Mouse (Mus musculus): ENCODE results near the gene Med31.

Gene Med31

DNA sequence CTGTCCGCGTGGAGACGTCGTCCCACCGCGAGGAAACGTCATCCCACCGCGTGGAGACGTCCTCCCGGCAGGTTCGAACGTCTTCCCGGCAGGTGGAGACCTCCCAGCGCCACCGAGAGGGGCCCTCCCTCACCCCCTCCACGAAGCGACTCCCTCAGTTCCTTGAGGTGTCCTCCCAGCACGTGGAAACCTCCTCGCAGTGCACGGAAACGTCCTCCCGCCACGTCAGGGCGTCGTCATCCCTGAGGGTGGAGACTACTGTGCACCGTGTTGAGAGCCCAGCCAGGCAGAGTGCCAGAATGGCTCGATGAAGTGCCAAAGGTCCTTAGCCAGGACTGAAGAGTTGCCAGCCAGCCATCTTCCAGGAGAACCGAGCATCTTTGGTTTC, at the start of gene Med31:
Gene Med31, minus strand, starts transcription at position 183 of the 388 bp plus-strand sequence.
- peak; percentile 92 to 94 for DNase-seq

DNA sequence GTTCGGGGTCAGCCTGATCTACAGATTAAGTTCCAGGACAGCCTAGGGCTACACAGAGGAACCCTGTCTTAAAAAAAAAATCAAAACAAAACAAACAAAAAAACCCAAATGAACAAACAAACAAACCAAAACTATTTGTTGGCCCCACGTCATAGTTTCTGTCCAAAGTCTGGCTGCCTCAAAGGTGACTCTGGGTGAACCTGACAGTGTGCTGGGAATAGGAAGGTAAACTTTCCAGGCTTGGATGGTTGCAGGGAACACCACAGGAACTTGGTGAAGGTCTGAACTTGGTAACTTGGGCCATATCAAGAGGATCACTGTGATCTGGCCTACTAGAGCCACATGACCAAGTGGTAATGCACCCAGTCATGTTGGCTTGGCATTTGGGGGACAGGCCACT, 41.0 kb upstream of the Med31 start:
- no peak for DNase-seq

DNA sequence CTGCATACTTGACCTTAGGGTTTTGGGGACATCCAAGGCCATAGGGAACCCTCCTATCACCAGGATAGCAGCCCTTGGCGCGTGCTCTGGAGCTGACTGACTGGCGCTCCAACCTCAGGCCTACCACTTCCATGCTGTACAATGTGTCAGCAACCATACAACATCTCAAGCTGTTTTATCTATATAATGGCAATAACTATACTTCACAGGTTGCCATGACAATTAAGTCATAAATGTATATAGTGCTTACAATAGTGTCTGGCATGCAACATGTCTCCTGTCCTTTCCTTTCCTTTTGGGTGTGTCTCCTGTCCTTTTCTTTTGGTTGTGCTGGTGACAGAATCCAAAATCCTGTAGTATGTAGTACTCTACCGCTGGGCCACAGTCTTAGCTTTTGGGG, 40.2 kb upstream of the Med31 start:
- DNase-seq: no peak

DNA sequence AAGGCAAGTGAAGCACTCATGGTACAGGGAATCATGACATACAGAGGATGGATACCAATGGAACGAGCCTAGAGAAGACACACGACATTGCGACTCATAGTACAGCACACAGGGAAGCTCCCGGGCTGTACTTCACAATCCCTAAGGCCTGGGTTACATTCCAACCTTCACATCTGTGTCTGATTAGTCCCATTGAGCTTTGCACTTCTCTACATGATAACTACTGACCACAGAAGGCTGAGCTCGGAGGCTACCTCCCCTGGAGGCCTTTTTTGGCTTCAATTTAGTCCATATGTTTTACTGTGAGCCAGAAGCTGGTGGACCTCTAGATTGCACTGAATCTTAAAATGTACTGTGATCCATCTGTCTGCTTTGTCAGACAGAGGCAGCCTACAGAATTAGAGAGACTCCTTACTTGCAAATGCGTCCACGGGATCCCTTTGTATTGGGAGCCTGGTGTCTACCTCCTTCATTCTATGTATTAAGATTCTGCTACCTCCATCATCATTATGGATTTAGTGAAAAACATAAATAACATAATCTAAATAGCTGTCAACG, 29.9 kb upstream of the Med31 start:
- no peak for DNase-seq

DNA sequence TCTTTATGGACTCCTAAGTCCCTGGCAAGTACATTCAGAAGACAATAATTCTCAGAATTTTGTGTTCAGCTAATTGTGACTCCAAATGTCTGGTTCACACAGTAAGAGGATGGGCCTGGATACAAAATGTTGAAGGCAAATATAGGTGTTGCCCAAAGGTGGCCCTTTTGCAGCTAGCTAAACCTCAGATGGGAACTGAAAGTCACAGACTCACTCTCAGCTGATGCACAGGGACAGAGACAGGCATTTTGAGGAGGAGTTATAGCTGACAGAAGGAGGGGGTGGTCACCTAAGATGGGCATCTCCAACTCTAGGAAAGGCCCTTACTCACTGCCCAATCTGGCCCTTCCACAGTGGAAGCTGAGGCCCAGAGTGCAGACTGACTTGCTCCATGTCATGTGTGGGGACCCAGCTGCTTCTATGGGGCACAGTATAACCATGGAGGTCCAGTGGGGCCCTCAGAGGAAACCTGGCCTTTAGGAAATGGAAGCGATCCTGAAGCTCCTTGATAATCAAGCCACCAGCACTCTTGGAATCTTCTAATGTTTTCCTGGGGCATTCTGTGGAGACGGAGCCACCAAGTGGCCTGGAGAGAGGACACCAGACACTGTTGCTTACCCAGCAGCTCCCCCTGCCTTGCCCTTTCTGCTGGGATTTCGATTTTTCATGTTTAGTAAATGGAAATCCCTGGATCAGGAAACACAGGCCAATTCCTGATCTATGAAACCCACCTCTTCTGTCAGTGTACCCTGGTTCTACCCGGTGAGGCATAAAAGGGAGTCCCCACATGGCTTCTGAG, 24.9 kb upstream of the Med31 start:
- no peak for DNase-seq

DNA sequence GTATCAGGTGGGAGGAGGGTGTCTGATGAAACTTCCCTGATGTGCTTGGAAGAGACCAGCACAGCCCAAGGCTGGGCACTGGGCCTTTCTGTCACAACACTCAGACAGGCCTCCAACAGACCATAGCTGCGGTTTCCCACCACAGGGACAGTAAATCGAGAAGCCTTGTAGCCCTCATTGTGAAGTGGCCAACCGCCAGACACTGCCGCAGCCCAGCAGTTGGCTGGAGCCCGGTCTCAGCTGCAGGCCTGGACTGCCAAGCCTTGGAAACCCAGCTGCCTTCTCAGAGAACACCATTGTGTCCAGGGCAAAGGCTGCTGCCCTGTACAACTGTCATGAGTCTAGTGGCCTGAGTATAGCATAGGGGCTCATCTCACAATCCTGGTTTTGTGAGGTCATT, 18.6 kb upstream of the Med31 start:
- DNase-seq: no peak

DNA sequence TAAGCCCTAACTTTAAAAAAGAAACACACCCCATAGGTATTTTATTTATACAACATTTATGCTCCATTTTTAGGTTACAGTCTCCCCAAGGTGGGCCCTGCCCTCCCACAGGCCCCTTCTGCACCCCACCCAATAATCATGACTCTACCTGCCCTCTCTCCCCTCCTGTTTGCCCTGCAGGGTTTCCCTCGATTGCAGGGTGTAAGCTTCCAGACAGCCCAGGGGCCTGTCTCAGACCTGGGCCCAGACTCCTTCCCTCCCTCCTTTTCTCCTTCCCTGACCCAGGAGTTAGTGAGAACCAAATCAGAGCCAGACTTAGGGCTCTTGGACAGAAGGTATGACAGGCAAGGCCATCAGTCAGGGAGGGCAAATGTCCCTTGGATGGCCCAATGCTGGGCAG, 17.6 kb upstream of the Med31 start:
- no peak for DNase-seq

DNA sequence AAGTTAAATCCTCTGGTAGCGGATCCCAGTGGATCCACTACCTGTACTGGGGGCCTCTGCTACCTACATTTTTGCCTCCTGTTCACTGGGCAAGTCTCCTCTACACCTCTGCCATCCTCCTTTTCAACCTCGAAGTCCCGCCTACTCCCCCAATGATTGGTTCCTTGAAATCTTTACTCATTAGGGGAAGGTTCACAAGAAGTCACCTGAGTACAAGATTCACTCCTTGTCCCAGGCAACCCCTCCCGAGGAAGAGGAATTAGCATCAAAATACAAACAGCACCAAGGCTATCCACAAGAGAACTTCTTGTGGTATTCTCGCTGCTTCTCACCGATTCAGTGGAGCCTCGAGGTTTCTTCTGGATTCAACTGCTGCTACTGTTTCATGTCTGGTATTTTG, 16.7 kb upstream of the Med31 start:
- no peak for DNase-seq

DNA sequence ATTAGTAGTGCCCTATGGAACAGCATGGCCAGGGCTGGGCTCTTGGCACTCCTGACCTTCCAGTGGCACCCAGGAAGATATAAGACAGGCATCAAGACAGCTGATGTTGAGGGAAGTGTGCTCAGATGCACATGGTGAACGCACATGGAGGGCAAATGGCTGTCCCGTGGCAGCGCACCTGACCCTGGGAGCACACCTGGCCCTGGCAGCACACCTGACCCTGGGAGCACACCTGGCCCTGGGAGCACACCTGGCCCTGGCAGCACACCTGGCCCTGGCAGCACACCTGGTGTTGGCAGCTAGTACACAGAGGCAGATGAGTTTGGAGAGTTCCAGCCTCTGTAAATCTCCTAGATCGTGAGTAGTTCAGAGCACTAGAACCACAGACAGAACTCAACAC, 13.1 kb upstream of the Med31 start:
- no peak for DNase-seq

DNA sequence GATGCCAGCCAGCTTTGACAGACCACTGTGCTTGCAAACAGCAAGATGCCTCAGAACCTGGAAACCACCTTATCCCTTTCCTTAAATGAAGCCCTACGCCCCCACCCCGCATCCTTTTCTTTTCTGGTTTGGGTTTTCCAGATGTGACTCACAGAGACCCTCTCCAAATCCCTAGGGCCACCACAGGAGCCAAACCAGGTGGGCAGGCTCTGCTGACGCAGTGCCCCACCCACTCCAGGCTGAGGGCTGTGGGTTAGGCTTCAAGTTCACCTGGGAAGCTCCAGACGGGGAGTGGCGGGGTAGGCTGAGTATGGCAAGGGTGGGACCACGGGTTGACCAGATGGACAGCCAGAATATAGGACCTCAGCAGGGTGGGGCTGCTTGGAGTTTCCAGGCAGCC, 11.5 kb upstream of the Med31 start:
- DNase-seq: no peak

DNA sequence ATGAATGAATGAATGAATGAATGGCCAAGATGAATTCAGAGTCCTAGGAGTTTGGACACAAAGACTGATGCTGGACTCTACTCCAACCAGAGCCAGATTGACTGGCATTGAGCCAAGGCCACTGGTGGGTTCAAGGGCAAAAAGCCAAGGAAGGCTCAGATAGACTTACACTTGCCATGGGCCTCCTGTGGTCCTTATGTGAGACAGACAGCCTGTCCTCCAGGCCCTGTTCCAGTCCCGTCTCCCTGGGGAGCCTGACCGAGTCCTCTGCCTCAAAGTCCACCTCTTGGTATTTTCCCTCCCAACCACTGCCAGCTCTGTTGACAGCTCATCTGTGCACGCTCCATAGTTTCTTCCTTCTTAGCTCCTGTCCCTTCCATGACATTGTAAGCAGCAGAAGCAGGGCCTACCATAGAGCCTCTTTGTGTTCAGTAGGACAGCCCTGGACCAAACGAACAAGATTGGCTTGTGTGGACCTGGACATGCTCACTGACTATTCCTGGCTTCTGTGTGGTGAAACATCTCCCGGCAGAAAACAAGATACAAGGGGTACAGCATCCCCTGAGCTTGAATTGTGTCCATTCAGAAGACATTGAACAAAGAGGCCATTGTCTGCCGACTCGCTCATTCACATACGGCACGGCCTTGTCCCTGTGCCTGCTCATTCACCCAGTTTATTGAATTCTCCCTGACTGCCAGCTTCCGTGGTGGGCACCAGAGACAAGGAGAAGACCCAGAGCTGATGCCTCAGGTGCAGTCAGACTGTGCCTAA, 10.8 kb upstream of the Med31 start:
- peak; percentile 19 to 42 for DNase-seq

DNA sequence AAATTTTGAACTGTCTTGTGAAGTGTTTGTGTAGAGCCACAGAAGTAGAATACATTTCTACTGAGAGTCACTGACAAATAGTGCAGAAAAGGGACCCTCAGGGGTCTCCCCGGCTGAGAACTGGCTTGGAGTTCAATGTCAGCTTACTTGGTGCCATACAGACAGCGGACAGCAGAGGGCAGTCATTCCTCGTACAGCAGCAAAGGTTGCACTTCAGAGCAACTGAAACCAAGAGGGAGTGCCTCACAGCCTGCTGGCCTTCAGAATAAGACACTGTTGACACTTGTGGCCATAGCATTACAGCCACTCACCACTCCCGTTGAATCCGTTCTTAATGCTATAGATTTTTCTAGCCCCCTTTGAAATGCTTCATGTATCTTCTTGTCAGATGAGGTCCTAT, 9.5 kb upstream of the Med31 start:
- peak; percentile 71 to 91 for DNase-seq

DNA sequence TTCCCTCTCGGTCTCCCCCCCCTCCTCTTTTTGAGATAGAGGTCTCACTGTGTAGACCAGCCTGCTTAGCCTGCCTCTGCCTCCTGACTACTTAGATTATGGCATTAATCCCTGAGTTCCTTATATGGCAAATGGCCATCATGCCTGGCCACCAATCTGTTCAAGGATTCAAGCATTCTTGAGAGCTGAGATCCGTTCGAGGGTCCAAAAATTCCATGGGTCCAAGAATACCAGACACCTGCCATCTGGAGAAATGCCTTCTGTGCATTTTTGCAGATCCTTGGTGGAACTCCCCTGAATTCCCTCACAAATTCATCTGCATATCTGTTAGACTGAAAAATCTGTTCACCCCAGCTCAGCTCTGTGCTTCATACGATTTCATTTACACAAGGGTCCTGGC, 8.0 kb upstream of the Med31 start:
- no peak for DNase-seq

DNA sequence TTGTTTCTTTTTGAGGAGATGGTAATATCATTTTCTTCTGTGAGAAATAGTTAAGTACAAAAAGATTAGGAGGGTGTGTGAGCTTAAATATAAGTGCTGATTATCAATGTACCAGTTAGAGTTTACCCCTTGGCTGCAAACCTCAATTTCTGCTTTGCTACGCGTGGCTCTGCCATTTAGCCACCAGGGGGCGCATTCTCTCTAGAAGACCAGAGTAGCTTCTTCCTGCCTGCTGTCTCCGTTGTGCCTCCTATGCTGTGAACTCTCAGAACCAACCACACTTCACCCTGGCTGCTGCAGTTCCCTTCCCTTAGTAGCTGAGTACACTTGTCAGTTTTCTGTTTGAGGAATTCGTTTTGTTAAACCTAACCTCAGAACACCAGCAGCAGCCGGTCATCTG, 5.9 kb upstream of the Med31 start:
- DNase-seq: peak; percentile 50 to 85

DNA sequence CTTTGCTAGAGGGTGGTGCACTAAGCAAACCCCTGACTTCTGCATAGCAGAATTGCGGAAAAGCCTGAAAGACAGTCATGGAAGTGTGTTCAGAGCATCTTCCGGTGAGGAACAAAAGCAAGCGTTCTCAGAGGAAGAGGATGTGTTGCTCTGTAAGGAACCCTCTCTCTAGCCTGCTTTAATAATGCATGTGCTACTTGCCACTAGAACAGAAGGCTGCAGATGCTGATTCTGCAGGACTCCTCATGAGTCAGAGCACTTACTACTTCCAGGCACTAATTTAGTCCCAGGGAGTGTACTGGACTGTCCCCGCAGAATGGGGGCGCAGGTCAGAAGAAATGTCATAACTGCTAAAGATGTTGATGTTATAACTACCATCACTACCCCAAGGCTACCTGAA, 1.7 kb upstream of the Med31 start:
- DNase-seq: no peak

DNA sequence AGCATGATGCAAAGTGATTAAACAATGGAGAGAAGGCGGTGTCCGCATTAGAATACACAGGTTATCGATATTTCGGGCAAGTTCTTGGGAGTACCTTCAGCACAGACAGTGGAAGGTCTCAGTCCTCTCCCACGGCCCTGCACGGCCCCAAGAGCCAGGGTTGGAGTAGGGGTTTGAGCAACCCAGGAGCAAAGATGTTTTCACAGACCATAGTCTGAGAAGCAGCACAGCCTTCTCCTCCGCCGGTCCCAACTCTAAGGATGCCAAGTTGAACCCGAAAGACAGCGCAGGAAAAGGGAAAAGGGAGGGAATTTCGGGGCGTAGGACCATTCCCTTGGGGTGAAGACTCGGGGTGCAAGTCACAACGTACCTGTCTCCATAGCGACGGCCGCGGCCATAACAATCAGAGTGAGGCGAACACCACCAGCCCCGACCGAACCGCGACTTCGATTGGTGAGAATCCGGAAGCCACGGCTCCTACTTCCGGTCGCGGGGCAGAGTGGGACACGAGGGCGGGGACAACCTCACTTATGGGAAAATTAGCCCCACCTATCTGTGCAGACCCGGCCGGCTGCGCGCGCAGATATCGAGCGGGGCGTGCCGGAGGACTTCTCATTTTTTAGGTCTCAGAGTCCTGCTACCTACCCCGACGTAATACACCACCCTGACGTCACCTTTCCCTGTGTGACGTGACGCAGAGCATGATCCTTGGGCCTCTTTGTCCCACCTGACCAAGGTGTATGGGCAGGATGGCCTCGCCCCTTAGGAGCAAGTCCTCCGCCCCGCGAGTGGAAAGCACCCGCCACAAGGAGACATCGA, 592 bp downstream of the Med31 start:
- peak; percentile 96 to 97 for DNase-seq

DNA sequence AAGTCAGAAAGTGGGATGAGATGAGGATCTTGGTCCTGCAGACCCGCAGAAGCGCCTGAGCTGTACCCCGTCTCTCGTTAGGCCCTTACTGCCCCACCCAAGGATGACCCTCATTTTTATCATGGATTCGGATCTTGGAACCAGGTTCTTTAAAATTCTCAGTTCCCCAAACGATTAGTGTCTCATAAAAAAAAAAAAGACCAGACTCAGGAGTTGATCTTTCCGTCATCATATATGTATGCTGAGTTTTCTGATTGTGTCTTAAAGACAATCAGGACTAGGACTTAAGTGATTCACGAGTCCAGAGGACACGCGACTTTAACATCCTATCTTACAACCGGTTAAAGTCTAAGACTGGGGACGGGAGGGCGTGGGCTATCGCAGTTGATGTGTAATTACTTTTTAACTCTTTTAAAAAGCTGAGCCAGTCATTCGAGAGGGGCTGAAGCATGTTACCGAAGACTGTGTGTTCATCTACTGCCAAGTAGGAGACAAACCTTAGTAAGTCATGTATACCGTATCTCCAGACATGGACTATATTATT, 7.5 kb downstream of the Med31 start:
- DNase-seq: peak; percentile 57 to 67

DNA sequence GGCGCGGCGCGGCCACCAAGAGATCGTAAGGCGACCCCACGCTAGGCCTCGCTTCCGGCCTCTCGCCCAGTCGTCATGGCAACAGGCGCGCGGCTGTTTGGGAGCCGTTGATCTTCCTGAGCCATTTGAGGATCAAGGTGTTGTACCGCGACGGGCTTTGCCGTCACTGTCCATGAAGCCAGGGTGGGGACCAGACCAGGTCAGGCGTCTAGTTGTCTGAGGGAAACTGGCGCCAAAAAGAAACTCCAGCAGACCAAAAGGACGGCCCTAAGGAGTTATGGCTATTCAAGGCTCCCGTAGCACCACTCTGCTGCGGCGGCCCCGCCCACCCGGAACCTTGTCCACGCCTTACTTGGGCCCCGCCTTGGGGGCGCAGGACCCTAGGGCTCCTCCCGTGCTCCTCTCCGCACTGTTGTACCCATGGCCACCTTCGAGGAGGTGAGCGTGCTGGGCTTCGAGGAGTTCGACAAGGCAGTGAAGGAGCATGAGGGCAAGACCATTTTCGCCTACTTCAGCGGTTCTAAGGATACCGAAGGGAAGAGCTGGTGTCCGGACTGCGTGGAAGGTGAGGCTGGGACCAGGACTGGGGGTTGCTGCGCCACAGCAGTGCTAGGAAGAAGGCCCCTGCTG, 8.1 kb downstream of the Med31 start, which contains the start of the genes 4933427D14Rik and Txndc17:
Gene 4933427D14Rik, minus strand, starts transcription at position 256 of the 630 bp plus-strand sequence.
Gene Txndc17, plus strand, starts transcription at position 344 of the 630 bp plus-strand sequence.
- peak; percentile 92 to 96 for DNase-seq

DNA sequence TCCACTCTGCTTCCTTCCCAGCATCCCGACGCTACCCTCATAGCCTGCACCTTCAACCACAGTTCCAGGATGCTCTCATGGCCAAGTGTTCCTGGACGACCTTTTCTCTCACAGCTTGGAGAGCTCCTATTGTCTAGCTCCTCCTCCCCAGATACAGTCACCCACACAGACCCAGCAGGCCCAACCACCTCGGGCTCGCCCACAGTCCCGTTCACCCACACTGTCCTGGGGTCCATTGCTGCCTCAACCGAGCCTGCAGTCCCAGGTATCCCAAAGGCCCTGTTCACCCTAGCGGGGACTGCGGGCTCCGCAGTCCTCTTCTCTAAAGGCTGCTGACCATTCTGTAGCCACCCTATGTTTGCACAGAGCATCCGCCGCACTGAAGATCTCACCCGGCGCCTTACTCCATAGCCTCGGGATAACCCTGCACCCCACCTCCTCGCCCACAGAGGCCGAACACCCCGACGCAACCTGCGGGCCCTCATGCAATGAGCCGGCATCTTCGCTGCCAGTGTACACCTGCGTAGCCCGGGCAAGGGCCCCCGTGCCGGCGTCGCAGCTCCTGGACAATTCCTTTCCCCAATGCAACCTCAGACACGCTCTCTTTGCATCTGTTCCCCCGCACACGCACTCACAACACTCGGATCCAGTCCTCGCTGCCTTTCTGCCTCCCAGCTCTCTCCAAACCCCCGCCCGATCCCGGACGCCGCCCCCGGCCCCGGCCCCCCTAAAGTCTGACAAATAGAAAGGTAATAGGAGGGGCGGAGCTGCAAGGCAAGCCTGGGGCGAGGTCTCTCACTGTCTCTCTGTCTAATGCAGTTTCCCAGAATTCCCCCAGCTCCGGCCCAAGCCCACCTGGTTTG, 8.8 kb downstream of the Med31 start, which contains the start of gene Gm43951:
Gene Gm43951, minus strand, starts transcription at position 500 of the 863 bp plus-strand sequence.
- peak; percentile 18 to 42 for DNase-seq

DNA sequence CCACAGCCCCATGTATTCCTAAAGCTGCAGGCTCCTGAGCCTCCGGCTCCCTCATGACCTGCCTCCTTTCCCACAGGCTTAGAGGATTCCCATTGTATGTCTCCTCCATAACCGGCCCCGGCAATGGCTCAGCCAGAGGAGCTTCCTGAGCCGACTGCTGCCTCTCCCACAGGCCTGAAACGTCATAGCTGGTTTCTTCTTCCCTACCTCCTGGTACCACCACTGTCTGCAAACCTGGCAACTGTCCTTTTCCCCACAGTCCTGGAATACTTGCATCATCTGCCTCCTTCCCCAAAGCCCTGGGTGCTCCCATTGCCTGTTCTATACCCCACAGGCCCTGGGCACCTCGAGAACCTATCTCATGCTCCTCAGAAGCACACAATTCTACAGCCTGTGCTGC, 10.1 kb downstream of the Med31 start:
- DNase-seq: no peak

DNA sequence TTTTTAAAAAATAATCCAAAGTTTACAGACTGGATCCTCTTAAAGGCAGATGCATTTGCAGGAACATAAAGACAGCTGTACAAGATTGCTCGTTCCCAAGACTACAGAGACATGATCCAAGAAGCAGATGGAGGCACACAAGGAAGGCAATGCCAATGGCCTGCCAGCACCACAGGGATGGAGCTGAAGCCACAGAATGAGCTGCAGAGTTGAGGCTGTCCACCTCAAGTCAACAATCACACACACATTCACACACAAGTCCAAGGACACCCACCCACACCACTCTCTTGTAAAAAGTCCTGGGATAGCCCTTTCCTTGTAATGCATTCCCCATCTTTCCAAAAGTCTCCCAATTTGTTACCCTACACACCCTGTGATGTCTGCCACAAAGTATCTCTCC, 12.0 kb downstream of the Med31 start:
- DNase-seq: no peak

Data from kidney, postnatal 36 days (tissue).